11 mouse cellular contexts compared by ENCODE assay signal in the genomic region with DNA sequence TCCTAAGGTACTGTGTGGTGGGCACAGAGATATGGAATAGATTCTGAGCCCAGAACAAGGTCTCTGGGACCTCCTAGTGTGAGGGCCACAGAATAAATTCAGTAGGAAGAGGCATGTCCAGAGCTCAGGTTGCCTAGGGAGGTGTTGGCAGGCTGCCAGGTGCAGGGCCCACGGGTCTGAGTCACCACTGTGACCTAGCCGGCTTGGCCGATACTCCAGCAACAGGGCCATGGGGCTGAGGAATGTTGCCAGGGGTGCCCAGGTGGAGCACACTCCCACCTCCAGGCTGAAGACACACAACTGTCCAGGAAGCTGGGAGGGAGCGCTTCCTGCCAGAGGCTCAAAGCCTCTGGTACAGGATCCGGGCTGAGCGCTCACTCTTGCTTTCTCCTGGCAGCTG. TPM values are rescaled to one million over a fixed set of nuclear protein-coding genes. Genes with fewer than 3 reads are reported as not detected.
A peak's percentile ranks its signal among the peaks of the same experiment; 100 is the strongest.
DNase-seq lines count a peak whose midpoint lies in the region; ATAC-seq lines count a peak whose summit lies in the region.
"Had no signal": no experiment of that assay in that cellular context is flagged by ENCODE, and none has a peak within 500 bp of the region (broad histone marks: within the 10 kb centered on the region; RNA-seq: fewer than 3 reads in every experiment).

No protein-coding gene starts in this region.

- H3K4me2 ChIP-seq in lung, embryonic 16.5 days (ENCODE audit: low read depth, low read length): no peak overlapping the region
- H3K4me2 ChIP-seq in forebrain, embryonic 13.5 days: no peak overlapping the region
- H3K4me2 ChIP-seq: forebrain, embryonic 15.5 days; limb, embryonic 15.5 days had no signal

- peak; percentile 75 for ATAC-seq in lung, embryonic 16.5 days (ENCODE audit: low read depth)
- ATAC-seq in forebrain, embryonic 13.5 days: no peak
- ATAC-seq: forebrain, embryonic 15.5 days had no signal

- H3K27me3 ChIP-seq in lung, embryonic 16.5 days (ENCODE audit: control insufficient read depth, insufficient read depth, low read depth, low read length): no peaks in the 10 kb centered on the region
- no peaks in the 10 kb centered on the region for H3K27me3 ChIP-seq in midbrain, embryonic 10.5 days (ENCODE audit: low read depth, poor library complexity, severe bottlenecking)
- no peaks in the 10 kb centered on the region for H3K27me3 ChIP-seq in forebrain, embryonic 13.5 days
- H3K27me3 ChIP-seq: forebrain, embryonic 15.5 days; limb, embryonic 15.5 days had no signal

- peak; percentile 59 for DNase-seq in B cell, adult 2 months
- peak; percentile 79 for DNase-seq in Muller cell, postnatal 12 days (ENCODE audit: inconsistent ontology term)
- peak; percentile 52 for DNase-seq in kidney, adult 11 months
- DNase-seq in right cerebral cortex, adult 2 months (ENCODE audit: low spot score in 2 of 2): no peak
- DNase-seq in midbrain, embryonic 10.5 days (ENCODE audit: low spot score): no peak
- no peak for DNase-seq in left cerebral cortex, postnatal 25 days (ENCODE audit: low spot score in 2 of 2)

- H3K27ac ChIP-seq in lung, embryonic 16.5 days (ENCODE audit: low read length): no peak overlapping the region
- no peak overlapping the region for H3K27ac ChIP-seq in midbrain, embryonic 10.5 days (replicated peaks)
- H3K27ac ChIP-seq in forebrain, embryonic 13.5 days: no peak overlapping the region
- H3K27ac ChIP-seq: forebrain, embryonic 15.5 days; limb, embryonic 15.5 days had no signal

- H3K36me3 ChIP-seq in lung, embryonic 16.5 days (ENCODE audit: control insufficient read depth, insufficient read depth, low read length): no peaks in the 10 kb centered on the region
- no peaks in the 10 kb centered on the region for H3K36me3 ChIP-seq in midbrain, embryonic 10.5 days
- H3K36me3 ChIP-seq in forebrain, embryonic 13.5 days (ENCODE audit: poor library complexity, severe bottlenecking): no peaks in the 10 kb centered on the region
- H3K36me3 ChIP-seq: forebrain, embryonic 15.5 days; limb, embryonic 15.5 days had no signal

- no peak overlapping the region for H3K9ac ChIP-seq in lung, embryonic 16.5 days (ENCODE audit: low read length)
- H3K9ac ChIP-seq in forebrain, embryonic 13.5 days: no peak overlapping the region
- H3K9ac ChIP-seq: forebrain, embryonic 15.5 days; limb, embryonic 15.5 days had no signal

- peaks cover 5% of the 10 kb centered on the region for H3K4me1 ChIP-seq in lung, embryonic 16.5 days (replicated peaks; ENCODE audit: control insufficient read depth, insufficient read depth, low read length)
- H3K4me1 ChIP-seq in midbrain, embryonic 10.5 days: peaks cover 5% of the 10 kb centered on the region; the same call in 1 of the 2 replicates
- H3K4me1 ChIP-seq in forebrain, embryonic 13.5 days: no peaks in the 10 kb centered on the region
- H3K4me1 ChIP-seq: forebrain, embryonic 15.5 days had no signal

- 55% methylated on average over 6 of the region's 6 CpGs for WGBS in lung, embryonic 16.5 days
- 92% methylated on average over 6 of the region's 6 CpGs for WGBS in midbrain, embryonic 10.5 days
- 77% methylated on average over 6 of the region's 6 CpGs for WGBS in forebrain, embryonic 13.5 days

- intact Hi-C loops in left cerebral cortex, postnatal 25 days (cut with DNase I): no loop called here

- H3K4me3 ChIP-seq in lung, embryonic 16.5 days (ENCODE audit: low read length): no peak overlapping the region
- no peak overlapping the region for H3K4me3 ChIP-seq in midbrain, embryonic 10.5 days
- no peak overlapping the region for H3K4me3 ChIP-seq in forebrain, embryonic 13.5 days
- H3K4me3 ChIP-seq: forebrain, embryonic 15.5 days; limb, embryonic 15.5 days had no signal

- H3K9me3 ChIP-seq in lung, embryonic 16.5 days (ENCODE audit: control insufficient read depth, low read length): no peaks in the 10 kb centered on the region
- H3K9me3 ChIP-seq in midbrain, embryonic 10.5 days (replicated peaks): no peaks in the 10 kb centered on the region
- no peaks in the 10 kb centered on the region for H3K9me3 ChIP-seq in forebrain, embryonic 13.5 days (replicated peaks)
- H3K9me3 ChIP-seq: forebrain, embryonic 15.5 days; limb, embryonic 15.5 days had no signal

RNA-seq across cellular contexts. Expression of gene Arhgap40, which starts 1.9 kb away (rescaled TPM):
- not detected in 2 replicates for polyA plus RNA-seq in lung, embryonic 16.5 days (2015; fragmentation: Nextera tagmentation; extraction: Ambion mirVana)
- 0.21 and 0.35 TPM in 2 replicates for polyA plus RNA-seq in midbrain, embryonic 10.5 days (2016; fragmentation: Nextera tagmentation; extraction: Ambion mirVana)
- under 1 TPM in 1 of 2 experiments, not detected in 1; 0.37 TPM for total RNA-seq in left cerebral cortex, postnatal 25 days (2021)
- 0.25 and 0.28 TPM in 2 replicates for polyA plus RNA-seq in forebrain, embryonic 13.5 days (2015; fragmentation: Nextera tagmentation; extraction: Ambion mirVana)

RNA-seq across cellular contexts. Expression of gene Adig, which starts 8.3 kb away (rescaled TPM):
- not detected in 2 replicates for polyA plus RNA-seq in lung, embryonic 16.5 days (2015; fragmentation: Nextera tagmentation; extraction: Ambion mirVana)
- polyA plus RNA-seq in midbrain, embryonic 10.5 days (2016; fragmentation: Nextera tagmentation; extraction: Ambion mirVana): not detected in 2 replicates
- not detected for total RNA-seq in left cerebral cortex, postnatal 25 days (2021)
- not detected in 2 replicates for polyA plus RNA-seq in forebrain, embryonic 13.5 days (2015; fragmentation: Nextera tagmentation; extraction: Ambion mirVana)
- polyA plus RNA-seq: brain, embryonic 14.5 days; forebrain, embryonic 15.5 days had no signal

Comparison
In these comparisons a context has a peak if more than half of its experiments do, and no peak if none do; other contexts are left out.
1. DNase-seq: peak in B cell, adult 2 months (2 of 2), Muller cell, postnatal 12 days (single experiment) and kidney, adult 11 months (single experiment); none in right cerebral cortex, adult 2 months (0 of 2), midbrain, embryonic 10.5 days (single experiment) and left cerebral cortex, postnatal 25 days (0 of 2).